Mouse (Mus musculus) megakaryocyte, embryonic 14.5 days (primary cell): ENCODE results near the gene 1110059E24Rik. TPM values are rescaled to one million over a fixed set of nuclear protein-coding genes. Genes with fewer than 3 reads are reported as not detected.

Experiments
- H3K27me3 ChIP-seq: replicated peaks from 2 replicates; pipeline ENCODE3; 2012; ENCODE audit warnings: inconsistent platforms
- H3K36me3 ChIP-seq: replicated peaks from 2 replicates; pipeline ENCODE3; 2012; ENCODE audit warnings: low read length, inconsistent platforms, mixed read lengths
- H3K4me1 ChIP-seq: 2 replicates; pipeline ENCODE4 v1.6.1; 2012; ENCODE audit warnings: inconsistent platforms
- H3K4me3 ChIP-seq: replicated peaks from 2 replicates; pipeline ENCODE3; 2012; ENCODE audit warnings: moderate library complexity, mild to moderate bottlenecking, inconsistent platforms
- H3K9me3 ChIP-seq: 2 replicates; pipeline ENCODE4 v1.6.1; 2012; ENCODE audit warnings: inconsistent platforms
- FLI1 ChIP-seq: IDR thresholded peaks from 2 replicates; pipeline ENCODE4 v1.6.1; 2012; ENCODE audit warnings: low read length, inconsistent platforms, mixed read lengths
- GATA1 ChIP-seq: IDR thresholded peaks from 3 replicates; pipeline ENCODE4 v1.6.1; 2012; ENCODE audit warnings: mixed read lengths, low read length, inconsistent platforms, borderline replicate concordance
- polyA plus RNA-seq: library from polyadenylated mRNA; stranded (reverse); fragments of >175 nt; gene quantifications from 2 replicates; pipeline ENCODE4 v1.2.3, GENCODE M21; 2012; ENCODE audit warnings: low replicate concordance; ENCODE audit not compliant: insufficient read depth

1110059E24Rik gene
- polyA plus RNA-seq, 1 experiment: not detected

GRCm38 (mm10) chr19:21581404-21581803 is 71.4 kb downstream of the 1110059E24Rik start:
- Histone ChIP-seq H3K9me3 (no peaks in the 10 kb centered on the region), H3K36me3 (peaks cover 2% of the 10 kb centered on the region), H3K4me3 (no peak overlapping the region), H3K4me1 (peaks cover 47% of the 10 kb centered on the region), H3K27me3 (peaks cover 3% of the 10 kb centered on the region)
- TF ChIP-seq GATA1 (no peak), FLI1 (no peak)

GRCm38 (mm10) chr19:21579896-21580295 is 72.9 kb downstream of the 1110059E24Rik start:
- H3K27me3 ChIP-seq: peaks cover 3% of the 10 kb centered on the region
- TF ChIP-seq GATA1: no peak
- no peak for TF ChIP-seq FLI1
- no peaks in the 10 kb centered on the region for H3K9me3 ChIP-seq
- peaks cover 35% of the 10 kb centered on the region for H3K4me1 ChIP-seq
- no peaks in the 10 kb centered on the region for H3K36me3 ChIP-seq
- no peak overlapping the region for H3K4me3 ChIP-seq

GRCm38 (mm10) chr19:21577443-21577842 is 75.3 kb downstream of the 1110059E24Rik start:
- Histone ChIP-seq H3K4me3 (no peak overlapping the region), H3K27me3 (peaks cover 3% of the 10 kb centered on the region), H3K9me3 (no peaks in the 10 kb centered on the region), H3K36me3 (no peaks in the 10 kb centered on the region), H3K4me1 (peaks cover 41% of the 10 kb centered on the region)
- TF ChIP-seq FLI1 (no peak), GATA1 (no peak)

- H3K36me3 ChIP-seq: no peaks in the 10 kb centered on the region
- TF ChIP-seq GATA1: no peak
- TF ChIP-seq FLI1: no peak
- H3K27me3 ChIP-seq: no peaks in the 10 kb centered on the region
- no peaks in the 10 kb centered on the region for H3K9me3 ChIP-seq
- peaks cover 64% of the 10 kb centered on the region for H3K4me1 ChIP-seq
- no peak overlapping the region for H3K4me3 ChIP-seq
Measured at GRCm38 (mm10) chr19:21571986-21572385, 80.8 kb downstream of the 1110059E24Rik start.

GRCm38 (mm10) chr19:21571223-21571980 is 81.4 kb downstream of the 1110059E24Rik start:
- H3K27me3 ChIP-seq: no peaks in the 10 kb centered on the region
- TF ChIP-seq GATA1: no peak
- no peak for TF ChIP-seq FLI1
- peaks cover 66% of the 10 kb centered on the region for H3K4me1 ChIP-seq
- H3K4me3 ChIP-seq: peak overlapping the region; percentile 84
- peaks cover 5% of the 10 kb centered on the region for H3K36me3 ChIP-seq
- peaks cover 1% of the 10 kb centered on the region for H3K9me3 ChIP-seq

GRCm38 (mm10) chr19:21570778-21571177 is 82.0 kb downstream of the 1110059E24Rik start:
- no peaks in the 10 kb centered on the region for H3K27me3 ChIP-seq
- H3K9me3 ChIP-seq: peaks cover 6% of the 10 kb centered on the region
- H3K36me3 ChIP-seq: peaks cover 11% of the 10 kb centered on the region
- H3K4me1 ChIP-seq: peaks cover 73% of the 10 kb centered on the region
- TF ChIP-seq FLI1 (no peak), GATA1 (no peak)
- H3K4me3 ChIP-seq: peak overlapping the region; percentile 84

- H3K4me3 ChIP-seq: peak overlapping the region; percentile 48
- peaks cover 88% of the 10 kb centered on the region for H3K4me1 ChIP-seq
- no peaks in the 10 kb centered on the region for H3K27me3 ChIP-seq
- peaks cover 16% of the 10 kb centered on the region for H3K36me3 ChIP-seq
- TF ChIP-seq GATA1 (no peak), FLI1 (no peak)
- H3K9me3 ChIP-seq: peaks cover 6% of the 10 kb centered on the region
Measured at GRCm38 (mm10) chr19:21568528-21569185, 84.1 kb downstream of the 1110059E24Rik start.

- no peak for TF ChIP-seq GATA1
- TF ChIP-seq FLI1: no peak
- Histone ChIP-seq H3K27me3 (no peaks in the 10 kb centered on the region), H3K9me3 (peaks cover 6% of the 10 kb centered on the region), H3K36me3 (peaks cover 16% of the 10 kb centered on the region), H3K4me1 (peaks cover 92% of the 10 kb centered on the region), H3K4me3 (no peak overlapping the region)
Measured at GRCm38 (mm10) chr19:21567933-21568332, 84.8 kb downstream of the 1110059E24Rik start.

GRCm38 (mm10) chr19:21566484-21566883 is 86.3 kb downstream of the 1110059E24Rik start:
- Histone ChIP-seq H3K9me3 (peaks cover 6% of the 10 kb centered on the region), H3K4me3 (peak overlapping the region; percentile 18)
- TF ChIP-seq FLI1: no peak
- TF ChIP-seq GATA1: no peak

GRCm38 (mm10) chr19:21564461-21564797 is 88.3 kb downstream of the 1110059E24Rik start:
- Histone ChIP-seq H3K4me3 (no peak overlapping the region), H3K36me3 (peaks cover 36% of the 10 kb centered on the region), H3K27me3 (no peaks in the 10 kb centered on the region), H3K9me3 (peaks cover 6% of the 10 kb centered on the region), H3K4me1 (peaks cover 89% of the 10 kb centered on the region)
- no peak for TF ChIP-seq FLI1

More at GRCm38 (mm10) chr19:21566484-21566883, 86.3 kb downstream of the 1110059E24Rik start:
- Histone ChIP-seq H3K36me3 (peaks cover 19% of the 10 kb centered on the region), H3K27me3 (no peaks in the 10 kb centered on the region), H3K4me1 (peaks cover 92% of the 10 kb centered on the region)
